ENCODE assay signal across 9 mouse cellular contexts in the genomic region with DNA sequence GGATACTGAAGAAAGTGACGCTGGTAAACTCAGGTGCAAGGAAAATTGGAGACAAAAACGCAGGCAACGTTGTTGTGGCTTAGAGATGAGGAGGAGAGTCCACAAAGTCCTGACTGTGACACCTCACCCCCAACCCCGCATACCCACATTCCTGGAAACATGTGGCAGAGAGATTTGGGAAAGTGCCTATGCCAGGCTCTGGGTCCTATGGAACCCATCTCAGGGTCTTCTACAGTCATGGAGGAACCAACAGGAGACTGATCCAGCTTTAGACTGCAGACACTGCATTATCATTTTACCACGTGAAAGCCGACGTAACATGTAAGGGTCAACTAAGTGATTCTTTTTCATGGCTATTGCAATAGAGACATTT. TPM values are rescaled to one million over a fixed set of nuclear protein-coding genes. Genes with fewer than 3 reads are reported as not detected.
A peak's percentile ranks its signal among the peaks of the same experiment; 100 is the strongest.
DNase-seq lines count a peak whose midpoint lies in the region; ATAC-seq and TF ChIP-seq lines count a peak whose summit lies in the region.
"Had no signal": no experiment of that assay in that cellular context is flagged by ENCODE, and none has a peak within 500 bp of the region (broad histone marks: within the 10 kb centered on the region; RNA-seq: fewer than 3 reads in every experiment).

No protein-coding gene starts in this region.

- TF ChIP-seq EP300 in heart, adult 2 months (IDR thresholded peaks at IDR 0.05; ENCODE audit: insufficient read depth, low read depth, low read length), result no peak
- TF ChIP-seq EP300 in stomach, postnatal 0 days (optimal IDR thresholded peaks at IDR 0.05), result no peak

- H3K4me3 ChIP-seq in heart, adult 2 months, result no peak overlapping the region; the same call in 1 of the 2 replicates
- peak overlapping the region; percentile 48; the same call in 1 of the 2 replicates for H3K4me3 ChIP-seq in liver, embryonic 11.5 days (ENCODE audit: low read depth, low read length)
- peak overlapping the region; percentile 42 for H3K4me3 ChIP-seq in stomach, postnatal 0 days (ENCODE audit: low read depth, low read length)

- intact Hi-C loops in heart, adult 2 months (cut with DNase I), result loop anchor here (2.0 to 10.0 kb wide), 2 partner anchors 27 to 135 kb away; a partner anchor contains a TSS
- intact Hi-C loops in heart, postnatal 10 days (cut with DNase I), result no loop called here

- no peaks in the 10 kb centered on the region for H3K4me1 ChIP-seq in heart, adult 2 months (ENCODE audit: control insufficient read depth, insufficient read depth, low read length)
- no peaks in the 10 kb centered on the region for H3K4me1 ChIP-seq in liver, embryonic 11.5 days (replicated peaks; ENCODE audit: control insufficient read depth, insufficient read depth, low read length)
- H3K4me1 ChIP-seq in stomach, postnatal 0 days (replicated peaks; ENCODE audit: control insufficient read depth, insufficient read depth), result no peaks in the 10 kb centered on the region

- H3K9me3 ChIP-seq in liver, embryonic 11.5 days (ENCODE audit: control insufficient read depth, low read length), result no peaks in the 10 kb centered on the region
- H3K9me3 ChIP-seq in stomach, postnatal 0 days (ENCODE audit: control insufficient read depth, low read length), result no peaks in the 10 kb centered on the region

- H3K79me2 ChIP-seq in heart, adult 2 months (replicated peaks; ENCODE audit: control insufficient read depth, insufficient read depth, low read length), result no peaks in the 10 kb centered on the region

- TF ChIP-seq POLR2A in heart, adult 2 months (IDR thresholded peaks at IDR 0.05; ENCODE audit: insufficient read depth, low read depth, low read length), result no peak

- no peak overlapping the region; the same call in 1 of the 2 replicates for H3K27ac ChIP-seq in heart, adult 2 months
- no peak overlapping the region for H3K27ac ChIP-seq in liver, embryonic 11.5 days (ENCODE audit: low read depth, low read length)
- H3K27ac ChIP-seq in stomach, postnatal 0 days (replicated peaks), result no peak overlapping the region

- WGBS in heart, adult 2 months, result 49% methylated on average over 7 of the region's 7 CpGs
- WGBS in liver, embryonic 11.5 days, result 47% methylated on average over 7 of the region's 7 CpGs
- WGBS in stomach, postnatal 0 days, result 48% methylated on average over 7 of the region's 7 CpGs

- H3K4me2 ChIP-seq in liver, embryonic 11.5 days, result peak overlapping the region; percentile 63
- peak overlapping the region; percentile 50 for H3K4me2 ChIP-seq in stomach, postnatal 0 days (replicated peaks; ENCODE audit: low read depth)

- ATAC-seq in liver, embryonic 11.5 days (replicated peaks; ENCODE audit: low FRiP score), result no peak
- ATAC-seq in stomach, postnatal 0 days (ENCODE audit: low FRiP score, low TSS enrichment), result no peak
- no peak for ATAC-seq in erythroid progenitor cell, adult 5-6 weeks (replicated peaks; ENCODE audit: low FRiP score, poor library complexity, severe bottlenecking)

- TF ChIP-seq CTCF in heart, adult 2 months (IDR thresholded peaks at IDR 0.05), result no peak
- no peak for TF ChIP-seq CTCF in stomach, postnatal 0 days (IDR thresholded peaks at IDR 0.05; ENCODE audit: low read depth)

- peak; percentile 2 to 19 for DNase-seq in heart, adult 2 months
- no peak for DNase-seq in heart, postnatal 10 days
- peak; percentile 5 for DNase-seq in right cerebral cortex, postnatal 4 days
- no peak for DNase-seq in right cerebral cortex, postnatal 25 days
- no peak for DNase-seq in liver, embryonic 11.5 days (ENCODE audit: low spot score)
- no peak for DNase-seq in stomach, postnatal 0 days (ENCODE audit: low spot score)
- DNase-seq in thymus, postnatal 10 days (ENCODE audit: low spot score in 2 of 2), result no peak

- H3K27me3 ChIP-seq in heart, adult 2 months (ENCODE audit: control insufficient read depth, insufficient read depth, low read length), result no peaks in the 10 kb centered on the region
- H3K27me3 ChIP-seq in liver, embryonic 11.5 days (replicated peaks; ENCODE audit: control insufficient read depth, insufficient read depth, low read length), result no peaks in the 10 kb centered on the region
- H3K27me3 ChIP-seq in stomach, postnatal 0 days (ENCODE audit: control insufficient read depth, insufficient read depth, low read length), result no peaks in the 10 kb centered on the region

- H3K9ac ChIP-seq in heart, adult 2 months (ENCODE audit: low read depth, low read length), result no peak overlapping the region; the same call in 1 of the 2 replicates
- H3K9ac ChIP-seq in liver, embryonic 11.5 days (ENCODE audit: low read depth, low read length), result no peak overlapping the region
- H3K9ac ChIP-seq in stomach, postnatal 0 days (ENCODE audit: low read length), result no peak overlapping the region

- no peaks in the 10 kb centered on the region for H3K36me3 ChIP-seq in heart, adult 2 months (ENCODE audit: control insufficient read depth, insufficient read depth, low read length)
- no peaks in the 10 kb centered on the region for H3K36me3 ChIP-seq in liver, embryonic 11.5 days (ENCODE audit: control insufficient read depth, insufficient read depth, low read length)
- no peaks in the 10 kb centered on the region for H3K36me3 ChIP-seq in stomach, postnatal 0 days (ENCODE audit: control insufficient read depth, insufficient read depth, low read length)

RNA-seq across cellular contexts. Expression of a gene that starts 0.5 kb away (rescaled TPM):
- total RNA-seq in heart, adult 2 months (2021), result under 1 TPM; 0.31 to 0.41 TPM
- polyA plus RNA-seq in heart, adult 2 months (2012; rRNA removed), result 0.06 and 0.12 TPM in 2 replicates
- total RNA-seq in heart, postnatal 10 days (2021), result under 1 TPM; 0.57 to 0.92 TPM
- polyA plus RNA-seq in liver, embryonic 11.5 days (2014; fragmentation: Nextera tagmentation; extraction: Ambion mirVana), result 0.33 and 0.48 TPM in 2 replicates
- 0.40 and 0.58 TPM in 2 replicates for polyA plus RNA-seq in stomach, postnatal 0 days (2015; fragmentation: Nextera tagmentation; extraction: Ambion mirVana)
- total RNA-seq in erythroid progenitor cell, adult 5-6 weeks (2015; ENCODE audit: low replicate concordance), result not detected in 2 replicates
- not detected in 2 replicates for total RNA-seq in erythroid progenitor cell, adult 5-6 weeks (2017; ENCODE audit: low replicate concordance)

RNA-seq across cellular contexts. Expression of a gene that starts 21.6 kb away (rescaled TPM):
- not detected for total RNA-seq in heart, adult 2 months (2021)
- not detected in 2 replicates for polyA plus RNA-seq in heart, adult 2 months (2012; rRNA removed)
- not detected for total RNA-seq in heart, postnatal 10 days (2021)
- not detected in 2 replicates for polyA plus RNA-seq in liver, embryonic 11.5 days (2014; fragmentation: Nextera tagmentation; extraction: Ambion mirVana)
- not detected in 2 replicates for polyA plus RNA-seq in stomach, postnatal 0 days (2015; fragmentation: Nextera tagmentation; extraction: Ambion mirVana)
- not detected in 2 replicates for total RNA-seq in erythroid progenitor cell, adult 5-6 weeks (2015; ENCODE audit: low replicate concordance)
- total RNA-seq in erythroid progenitor cell, adult 5-6 weeks (2017; ENCODE audit: low replicate concordance), result not detected in 2 replicates
- polyA plus RNA-seq: C2C12 had no signal

RNA-seq across cellular contexts. Expression of a gene that starts 25.8 kb away (rescaled TPM):
- total RNA-seq in heart, adult 2 months (2021), result not detected
- not detected in 2 replicates for polyA plus RNA-seq in heart, adult 2 months (2012; rRNA removed)
- not detected for total RNA-seq in heart, postnatal 10 days (2021)
- not detected in 2 replicates for polyA plus RNA-seq in liver, embryonic 11.5 days (2014; fragmentation: Nextera tagmentation; extraction: Ambion mirVana)
- not detected in 2 replicates for polyA plus RNA-seq in stomach, postnatal 0 days (2015; fragmentation: Nextera tagmentation; extraction: Ambion mirVana)
- total RNA-seq in erythroid progenitor cell, adult 5-6 weeks (2015; ENCODE audit: low replicate concordance), result not detected in 2 replicates
- total RNA-seq in erythroid progenitor cell, adult 5-6 weeks (2017; ENCODE audit: low replicate concordance), result not detected in 2 replicates
- polyA plus RNA-seq: C2C12 had no signal

RNA-seq across cellular contexts. Expression of a gene that starts 27.7 kb away (rescaled TPM):
- total RNA-seq in heart, adult 2 months (2021), result 1 to 10 TPM; 2.7 to 3.1 TPM
- polyA plus RNA-seq in heart, adult 2 months (2012; rRNA removed), result 0.74 and 1.6 TPM in 2 replicates
- 1 to 10 TPM; 4.7 to 5.4 TPM for total RNA-seq in heart, postnatal 10 days (2021)
- polyA plus RNA-seq in liver, embryonic 11.5 days (2014; fragmentation: Nextera tagmentation; extraction: Ambion mirVana), result 4.5 TPM in 2 replicates
- polyA plus RNA-seq in stomach, postnatal 0 days (2015; fragmentation: Nextera tagmentation; extraction: Ambion mirVana), result 2.8 TPM in 2 replicates
- 10.5 and 16.6 TPM in 2 replicates for total RNA-seq in erythroid progenitor cell, adult 5-6 weeks (2015; ENCODE audit: low replicate concordance)
- 7.2 and 8.9 TPM in 2 replicates for total RNA-seq in erythroid progenitor cell, adult 5-6 weeks (2017; ENCODE audit: low replicate concordance)

Comparison
In these comparisons a context has a peak if more than half of its experiments do, and no peak if none do; other contexts are left out.
1. DNase-seq: peak in heart, adult 2 months (2 of 2) and right cerebral cortex, postnatal 4 days (single experiment); none in heart, postnatal 10 days (0 of 2), right cerebral cortex, postnatal 25 days (single experiment), liver, embryonic 11.5 days (single experiment), stomach, postnatal 0 days (single experiment) and thymus, postnatal 10 days (0 of 2).